Mouse (Mus musculus) liver, adult 10 weeks (tissue): Measurements from ENCODE around the gene Gatc. TPM values are rescaled to one million over a fixed set of nuclear protein-coding genes. Genes with fewer than 3 reads are reported as not detected.

Source experiments
- polyA plus RNA-seq: library from polyadenylated mRNA; stranded (reverse); fragments of 350-450 nt; fragmentation: Illumina TruSeq; extraction: RNeasy Lipid Tissue Mini Kit (QIAGEN cat#74804); gene quantifications from one replicate; pipeline ENCODE4 v1.2.3, GENCODE M21; 2014; ENCODE audit warnings: low read depth, low replicate concordance

Gatc gene
- 31.2 TPM for polyA plus RNA-seq

DNA sequence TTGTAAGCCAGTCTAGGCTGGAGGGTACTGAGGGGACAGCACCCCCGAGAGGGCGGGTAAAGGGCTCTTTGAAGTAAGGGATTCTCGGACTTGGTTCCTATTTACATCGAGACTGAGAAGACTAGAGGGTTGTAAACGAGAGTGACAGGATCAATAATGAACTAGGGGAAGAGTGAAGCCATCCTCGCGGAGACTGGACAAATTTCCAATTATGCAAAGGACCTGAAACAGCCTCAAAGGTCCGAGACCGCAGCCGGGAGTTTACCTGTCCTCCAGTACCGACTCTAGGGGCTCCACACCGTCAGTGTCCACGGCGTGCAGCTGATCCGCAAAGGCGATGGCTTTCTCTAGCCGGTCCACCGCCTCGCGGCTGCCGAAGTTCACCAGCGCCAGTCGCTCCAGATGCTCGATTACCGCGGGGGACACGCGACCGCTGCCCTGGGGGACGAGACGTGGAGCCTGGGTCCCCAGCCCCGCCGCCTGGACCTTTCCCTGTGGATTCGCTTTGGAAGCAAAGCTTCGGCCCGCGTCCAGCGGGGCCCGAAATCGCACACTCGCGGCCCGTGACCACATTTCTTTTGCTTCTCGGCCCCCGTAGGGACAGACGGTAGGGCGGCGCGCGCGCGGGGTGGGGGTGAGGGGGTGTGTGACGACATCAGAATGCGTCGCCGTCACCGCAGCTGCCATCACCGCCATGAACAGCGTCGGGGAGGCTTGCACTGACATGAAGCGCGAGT lies at the start of gene Gatc, which contains the start of gene Triap1:
TSS of gene Gatc (minus strand) at position 602 of the 737 bp plus-strand sequence.
TSS of gene Triap1 (plus strand) at position 649 of the 737 bp plus-strand sequence.

DNA sequence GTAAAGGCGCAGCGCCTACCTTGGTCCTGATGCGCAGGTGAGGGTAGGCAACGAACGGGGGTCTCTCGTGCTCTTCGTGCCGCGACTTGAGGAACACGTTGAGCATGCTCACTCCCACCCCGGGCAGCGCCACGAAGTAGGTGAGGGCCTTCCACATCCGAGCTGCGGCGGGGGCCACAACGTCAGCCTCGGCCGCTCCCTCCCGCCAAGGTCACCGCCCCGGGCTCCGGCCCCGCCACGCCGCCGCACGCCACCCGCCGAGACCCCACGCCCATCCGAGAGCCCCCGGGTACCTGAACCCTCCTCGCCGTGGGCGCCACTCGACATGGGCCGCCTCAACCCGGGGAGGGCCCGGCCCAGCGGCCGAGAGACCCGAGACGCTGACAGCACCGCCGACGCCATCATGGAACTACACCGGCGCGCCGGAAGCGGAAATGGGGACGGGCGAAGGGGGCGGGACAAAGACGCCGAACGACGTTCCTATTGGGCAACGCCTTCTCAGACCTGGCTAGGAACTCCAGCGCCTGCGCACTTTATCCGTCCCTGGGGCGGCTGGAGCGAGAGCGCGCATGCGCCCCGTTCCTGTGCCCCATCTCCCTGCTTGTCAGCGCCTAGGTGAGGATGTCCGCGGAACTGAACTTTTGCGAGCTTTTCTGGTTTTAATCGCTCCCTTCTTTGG lies 7.7 kb upstream of the Gatc start, which contains the start of gene Cox6a1:
TSS of gene Cox6a1 (minus strand) at position 436 of the 679 bp plus-strand sequence.

DNA sequence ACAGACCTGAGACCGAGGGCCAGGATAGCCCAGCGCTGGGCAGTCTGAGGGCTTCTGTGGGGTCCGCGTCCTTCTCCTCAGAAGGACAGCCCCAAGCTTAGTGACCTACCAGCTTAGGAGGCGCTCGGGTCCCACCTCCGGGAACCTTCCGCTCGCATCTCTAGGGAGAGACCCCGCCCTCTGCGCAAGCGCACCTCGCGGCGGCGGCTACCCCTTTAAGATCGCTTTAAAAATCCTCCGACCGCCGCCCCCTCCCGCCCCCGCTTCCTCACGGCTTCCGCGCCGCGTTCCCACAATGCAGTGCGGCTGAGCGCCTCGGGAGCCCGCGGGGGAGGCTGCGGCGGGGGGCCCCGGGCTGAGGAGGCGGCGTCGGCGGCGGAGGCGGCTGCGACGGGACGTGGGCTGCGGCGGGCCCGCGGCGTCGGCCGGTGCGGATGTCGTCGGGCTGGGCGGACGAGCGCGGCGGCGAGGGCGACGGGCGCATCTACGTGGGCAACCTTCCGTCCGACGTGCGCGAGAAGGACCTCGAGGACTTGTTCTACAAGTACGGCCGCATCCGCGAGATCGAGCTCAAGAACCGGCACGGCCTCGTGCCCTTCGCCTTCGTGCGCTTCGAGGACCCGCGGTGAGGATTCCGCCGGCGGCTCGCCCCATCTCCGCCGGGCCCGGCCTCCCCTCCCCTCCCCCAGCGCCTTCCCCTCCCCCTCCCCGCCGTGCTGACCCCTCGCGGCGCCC lies 13.9 kb downstream of the Gatc start, which contains the start of gene Srsf9:
TSS of gene Srsf9 (plus strand) at position 303 of the 735 bp plus-strand sequence.

DNA sequence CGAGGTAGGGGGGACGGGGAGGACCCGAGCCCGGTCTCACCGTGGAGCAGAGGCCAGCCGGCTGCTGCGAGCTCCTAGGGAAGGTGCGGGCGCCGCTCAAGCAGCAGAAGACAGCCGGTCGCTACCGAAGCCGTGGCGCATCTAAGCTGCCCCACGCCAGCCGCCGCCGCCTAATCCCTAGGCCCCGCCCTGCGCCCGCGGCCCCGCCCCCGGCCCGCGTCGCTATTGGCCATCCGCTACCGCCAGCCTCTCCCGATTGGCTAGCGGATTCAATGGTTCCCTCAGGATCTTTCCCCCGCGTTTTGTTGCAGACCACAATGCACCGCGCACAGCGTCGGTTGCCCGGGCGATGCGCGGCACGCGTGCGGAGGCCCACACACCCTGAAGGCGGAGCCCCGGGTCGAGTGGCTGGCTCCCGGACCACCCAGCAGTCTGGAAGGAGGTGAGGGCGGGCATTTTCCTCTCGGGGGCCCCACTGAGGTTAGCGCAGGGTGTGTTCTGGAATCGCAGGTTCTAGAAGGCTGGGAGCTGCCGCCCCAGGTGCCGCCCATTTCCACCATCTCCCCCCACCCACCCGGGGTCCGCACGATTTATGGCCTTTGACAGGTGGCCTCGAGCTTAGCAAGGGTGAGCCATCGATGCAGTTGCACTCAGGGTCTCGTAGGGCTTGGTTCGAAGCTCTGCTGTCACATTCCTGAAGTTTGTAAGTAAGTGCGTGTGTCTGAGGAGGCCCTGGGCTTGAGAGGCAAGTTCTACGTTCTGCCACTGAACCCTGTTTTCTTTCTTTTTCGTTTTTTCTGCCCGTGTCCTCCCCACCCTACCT lies 40.0 kb downstream of the Gatc start, which contains the start of gene Dynll1:
TSS of gene Dynll1 (minus strand) at position 208 of the 823 bp plus-strand sequence.

Other genes starting within 250 kb of the Gatc start
- gene Gm10401, start 242.9 kb downstream of the Gatc start, polyA plus RNA-seq, result not detected
- gene Acads, start 221.8 kb downstream of the Gatc start, polyA plus RNA-seq, result 11.7 TPM
- gene Unc119b, start 206.2 kb downstream of the Gatc start, polyA plus RNA-seq, result 4.4 TPM
- 26.9 TPM for gene Mlec, start 183.0 kb downstream of the Gatc start, polyA plus RNA-seq
- not detected for gene Cabp1, start 146.8 kb downstream of the Gatc start, polyA plus RNA-seq
- 15.9 TPM for gene Pop5, start 105.3 kb downstream of the Gatc start, polyA plus RNA-seq
- 28.3 TPM for gene Rnf10, start 68.3 kb downstream of the Gatc start, polyA plus RNA-seq
- gene Coq5, start 61.5 kb downstream of the Gatc start, polyA plus RNA-seq, result 13.9 TPM
- gene Dynll1, start 40.2 kb downstream of the Gatc start, polyA plus RNA-seq, result 72.8 TPM
- 21.8 TPM for gene Srsf9, start 14.0 kb downstream of the Gatc start, polyA plus RNA-seq
- 8.7 TPM for gene Triap1, start within 50 bp of the Gatc start, polyA plus RNA-seq
- gene Cox6a1, start 7.8 kb upstream of the Gatc start, polyA plus RNA-seq, result 86.1 TPM
- not detected for gene Msi1, start 88.4 kb upstream of the Gatc start, polyA plus RNA-seq
- gene Pla2g1b, start 125.1 kb upstream of the Gatc start, polyA plus RNA-seq, result not detected
- gene Sirt4, start 143.5 kb upstream of the Gatc start, polyA plus RNA-seq, result 11.3 TPM
- 5.9 TPM for gene Pxn, start 165.5 kb upstream of the Gatc start, polyA plus RNA-seq
- gene Rplp0, start 218.3 kb upstream of the Gatc start, polyA plus RNA-seq, result 31.0 TPM
- 1.6 TPM for gene Gcn1l1, start 224.1 kb upstream of the Gatc start, polyA plus RNA-seq